Mouse (Mus musculus): ENCODE data around the gene Wdr45.
"Not testable (repeated sequence)": the region's sequence is repeated elsewhere in the genome, so short reads cannot be mapped to it uniquely, and the experiment has no call there.

Wdr45 gene

GRCm38 (mm10) chrX:7714135-7714899 lies at the start of gene Wdr45:
Wdr45 (plus strand) TSS chrX:7714333.
- peak; percentile 93 for DNase-seq

GRCm38 (mm10) chrX:7664791-7665190 lies 49.3 kb upstream of the Wdr45 start:
- DNase-seq = peak; percentile 64

DNA sequence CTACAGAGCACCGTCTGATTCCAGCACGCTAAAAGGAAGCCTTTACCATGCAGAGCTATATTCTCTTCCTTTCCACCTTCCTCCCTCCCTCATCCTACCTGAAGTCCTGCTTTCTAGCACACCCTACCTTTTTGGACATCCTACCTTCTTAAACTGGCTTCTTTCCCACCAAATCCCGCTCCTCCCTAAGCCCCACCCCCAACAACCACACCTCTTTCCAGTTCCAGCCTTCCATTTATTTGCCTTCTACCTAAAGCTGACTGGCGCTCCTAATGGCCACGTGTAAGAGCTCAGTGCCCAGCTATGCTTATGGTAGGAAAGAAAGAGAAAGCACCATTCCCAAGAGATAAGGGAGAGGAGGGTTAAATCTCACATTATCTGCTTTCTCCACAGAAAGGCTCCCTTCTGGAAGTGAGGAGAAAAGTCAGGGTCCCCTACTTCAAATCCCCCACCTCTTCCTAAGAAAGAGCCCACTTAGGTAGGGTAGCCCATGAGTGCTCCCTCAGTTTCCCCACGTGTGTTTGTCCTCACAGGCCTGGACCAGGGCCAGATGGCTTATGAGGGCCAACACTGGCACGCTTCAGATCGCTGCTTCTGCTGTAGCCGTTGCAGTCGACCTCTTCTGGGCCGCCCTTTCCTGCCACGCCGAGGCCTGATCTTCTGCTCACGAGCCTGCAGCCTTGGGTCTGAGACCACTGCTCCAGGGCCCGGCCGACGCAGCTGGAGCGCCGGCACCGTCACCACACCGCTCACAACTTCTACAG lies 48.2 kb upstream of the Wdr45 start:
- DNase-seq = no peak

DNA sequence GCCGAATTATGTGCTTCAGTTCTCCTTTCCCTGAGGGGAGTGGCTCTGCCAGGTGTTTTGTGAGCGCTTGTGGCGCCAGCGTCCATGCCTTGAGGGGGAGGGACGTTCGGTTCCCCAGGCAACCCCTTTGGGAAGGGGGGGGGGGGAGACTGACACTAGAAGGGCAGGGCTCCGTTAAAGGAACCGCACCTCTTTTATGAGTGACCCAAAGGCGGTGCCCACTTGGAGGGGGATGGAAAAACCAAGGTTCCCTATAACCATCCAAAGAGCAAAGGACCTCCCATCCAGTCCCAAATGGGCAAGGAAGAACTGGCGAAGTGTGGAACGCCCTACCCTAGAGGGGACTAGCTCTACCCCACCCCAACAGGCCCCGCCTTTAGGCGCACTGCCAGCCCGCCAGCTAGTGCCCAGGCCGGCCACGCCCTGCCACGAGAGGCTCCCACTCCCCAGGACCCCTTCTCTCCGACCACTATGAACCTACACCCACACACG lies 43.7 kb upstream of the Wdr45 start:
- no peak for DNase-seq

DNA sequence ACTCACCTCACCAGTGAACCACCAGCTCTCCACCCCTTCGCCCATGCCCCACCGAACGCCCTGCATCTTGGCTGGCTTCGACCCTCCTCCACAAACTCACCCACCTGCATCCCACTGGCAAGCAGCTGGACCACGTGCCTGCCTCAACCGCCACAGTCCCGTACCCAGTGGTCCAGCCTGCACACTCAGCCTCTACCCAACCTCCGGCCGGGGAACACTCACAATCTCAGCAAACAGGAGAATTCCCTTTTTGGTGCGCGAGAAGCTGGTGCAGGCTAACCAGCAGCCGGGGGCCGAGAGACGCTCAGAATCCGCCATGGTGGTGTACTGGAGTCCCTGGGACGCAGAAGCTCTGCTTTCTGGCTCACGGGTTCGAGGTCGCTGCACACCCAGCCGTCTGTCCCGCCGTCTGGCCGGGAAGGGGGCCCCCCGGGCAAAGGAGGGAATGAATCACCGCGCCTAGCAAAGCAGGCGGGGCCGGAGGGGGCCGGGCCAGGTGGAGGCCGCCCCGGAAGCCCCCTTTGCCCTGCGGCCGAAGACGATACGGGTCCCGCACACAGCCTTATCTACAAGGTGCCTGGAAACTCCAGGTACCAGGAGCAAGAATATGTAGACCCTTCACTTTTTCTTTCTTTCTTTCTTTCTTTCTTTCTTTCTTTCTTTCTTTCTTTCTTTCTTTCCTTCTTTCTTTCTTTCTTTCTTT lies 43.1 kb upstream of the Wdr45 start, which contains the start of gene Plp2:
Plp2 (minus strand) TSS at position 470 of the 703 bp plus-strand sequence.
- no peak for DNase-seq

DNA sequence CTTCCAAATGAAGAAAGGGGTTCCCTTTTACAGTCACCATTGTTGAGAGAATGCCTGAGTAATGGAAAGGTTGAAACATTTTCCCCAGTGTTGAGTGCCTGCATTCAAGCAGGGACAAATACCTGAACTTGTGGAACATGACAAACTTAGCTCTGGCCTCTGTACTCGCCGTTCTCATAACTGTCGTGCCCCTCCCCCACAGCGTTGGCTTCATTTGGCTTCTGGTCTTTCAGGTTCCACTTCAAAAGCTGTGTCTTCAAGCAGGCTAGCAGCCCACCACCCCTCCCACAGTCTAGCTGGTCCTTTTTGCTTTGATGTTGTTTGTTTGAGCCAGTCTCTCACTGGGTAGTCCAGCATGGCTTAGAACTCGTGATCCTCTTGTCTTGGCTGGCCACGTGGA lies 41.4 kb upstream of the Wdr45 start:
- no peak for DNase-seq

DNA sequence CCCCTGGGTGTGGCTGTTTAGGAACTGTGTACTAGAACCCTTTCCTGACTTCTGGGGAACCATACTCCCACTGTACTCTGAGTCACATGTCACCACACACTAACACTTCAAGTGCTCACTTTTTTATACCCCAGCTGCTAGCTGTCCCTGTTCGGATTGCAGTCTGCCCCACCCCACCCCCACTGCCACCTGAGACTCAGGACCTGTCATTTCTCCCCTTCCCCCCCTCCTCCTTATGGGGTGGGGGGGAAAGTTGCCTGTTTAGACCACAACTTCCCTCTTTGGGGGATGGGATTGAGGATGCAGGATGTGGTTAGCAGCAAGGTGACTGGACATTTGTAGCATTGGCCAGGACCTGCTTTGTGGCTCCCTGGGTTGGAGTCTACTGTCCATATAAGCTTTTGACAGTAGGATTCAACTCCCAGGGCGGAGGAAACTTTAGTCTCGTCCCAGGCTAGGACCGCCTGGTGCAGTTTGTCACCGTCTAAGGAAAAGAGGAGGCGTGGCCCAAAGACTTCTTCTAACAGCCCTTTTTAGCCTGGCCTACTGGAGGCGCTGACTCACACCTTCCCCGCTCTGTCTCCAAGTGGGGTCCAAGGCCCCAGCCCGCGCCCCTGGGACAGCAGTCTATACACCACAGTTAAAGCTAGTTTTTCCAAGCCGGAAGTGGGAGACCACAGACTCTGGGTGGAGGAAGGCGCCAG lies 40.4 kb upstream of the Wdr45 start:
- DNase-seq = no peak

DNA sequence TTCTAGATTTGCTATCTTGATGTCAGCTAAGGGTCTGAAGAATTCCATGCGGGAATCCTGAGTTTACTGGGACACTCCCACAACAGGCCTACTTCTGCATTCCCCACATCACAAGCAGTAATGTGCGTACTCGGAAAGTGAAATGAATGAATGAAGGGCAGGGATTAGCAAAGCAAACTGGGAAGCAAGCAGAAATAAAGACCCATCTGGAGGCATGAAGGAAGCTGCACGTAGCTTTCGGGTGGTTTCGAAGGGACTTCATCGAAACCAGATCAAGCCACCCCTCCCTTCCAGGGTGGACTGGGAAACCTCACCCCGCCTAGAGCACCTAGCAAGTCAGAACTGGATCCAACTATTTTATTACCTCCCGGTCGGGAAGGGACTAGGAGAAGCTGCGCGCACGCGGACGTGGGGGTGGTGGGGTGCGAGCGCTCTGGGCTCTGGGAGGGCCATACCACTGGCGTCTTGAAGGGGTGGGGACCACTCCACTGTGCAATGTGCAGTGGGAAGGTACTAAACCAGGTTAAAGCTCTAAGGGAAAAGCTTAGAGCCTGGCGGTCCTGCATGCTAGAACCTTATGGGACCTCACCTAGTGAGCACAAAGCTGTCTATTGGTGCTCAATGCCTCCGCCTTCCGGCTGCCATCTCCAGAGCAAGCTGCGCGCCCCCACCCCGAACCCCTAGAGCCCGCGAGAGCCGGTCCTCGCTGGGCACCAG lies 39.7 kb upstream of the Wdr45 start:
- no peak for DNase-seq

- DNase-seq = no peak
These were observed 39.1 kb upstream of the Wdr45 start for GRCm38 (mm10) chrX:7675001-7675380.

DNA sequence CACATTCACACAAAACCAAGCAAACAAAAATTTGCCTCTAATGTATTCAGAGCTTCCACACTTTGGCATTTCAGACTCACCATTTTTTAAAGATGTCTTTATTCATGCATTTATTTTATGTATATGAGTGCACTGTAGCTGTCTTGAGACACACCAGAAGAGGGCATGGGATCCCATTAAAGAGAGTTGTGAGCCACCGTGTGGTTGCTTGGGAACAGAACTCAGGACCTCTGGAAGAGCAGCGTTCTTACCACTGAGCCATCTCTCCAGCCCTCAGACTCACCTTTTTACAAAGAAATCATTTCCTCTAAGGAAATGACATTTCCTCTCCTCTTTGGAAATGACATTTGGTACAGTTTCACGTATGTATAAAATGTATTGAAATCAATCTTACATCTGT lies 35.1 kb upstream of the Wdr45 start:
- DNase-seq = no peak

GRCm38 (mm10) chrX:7679405-7680056 lies 34.6 kb upstream of the Wdr45 start:
- DNase-seq = peak; percentile 88

GRCm38 (mm10) chrX:7680057-7680412 lies 34.1 kb upstream of the Wdr45 start:
- no peak for DNase-seq

DNA sequence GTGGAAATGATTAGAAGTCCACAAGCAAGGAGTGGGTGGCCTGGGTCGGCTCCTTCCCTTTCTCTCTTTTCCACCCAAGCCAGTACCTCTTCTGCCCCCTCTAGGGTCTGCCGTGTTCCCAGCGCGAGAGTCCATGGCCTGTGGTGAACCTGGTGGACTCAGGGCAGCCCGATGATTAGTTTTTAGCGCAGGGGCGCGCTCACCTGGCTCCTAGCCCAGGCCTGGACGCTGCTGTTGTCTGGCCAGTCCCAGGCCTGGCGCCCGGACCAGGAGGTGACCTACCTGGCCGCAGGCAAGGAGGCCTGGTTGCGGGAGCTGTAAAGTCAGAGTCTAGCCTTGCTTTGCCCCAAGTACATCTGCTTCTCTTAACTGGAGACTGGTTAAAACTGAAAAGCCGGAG lies 33.3 kb upstream of the Wdr45 start, which contains the start of gene Magix:
Magix (minus strand) TSS at position 388 of the 400 bp plus-strand sequence.
- peak; percentile 48 for DNase-seq

DNA sequence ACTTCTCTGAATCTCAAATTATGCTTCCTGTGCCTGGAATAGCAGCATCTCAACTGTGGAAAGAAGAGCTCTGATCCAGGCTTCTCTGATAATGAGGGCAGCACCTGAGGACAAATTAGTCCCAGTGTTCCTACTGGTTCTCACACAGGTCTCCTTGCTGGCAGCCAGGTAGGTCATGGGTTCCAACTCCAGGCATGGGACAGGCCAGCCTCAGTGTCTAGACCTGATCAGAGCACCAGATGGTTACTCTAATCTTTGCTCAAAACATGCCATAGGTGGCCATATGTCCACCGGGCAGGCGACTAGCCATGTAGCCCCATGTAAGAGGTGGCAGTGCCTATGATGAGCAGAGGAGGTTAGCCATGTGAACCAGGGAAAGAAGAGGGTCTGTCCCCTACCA lies 25.8 kb upstream of the Wdr45 start:
- DNase-seq = no peak

GRCm38 (mm10) chrX:7690486-7690885 lies 23.6 kb upstream of the Wdr45 start:
- no peak for DNase-seq

GRCm38 (mm10) chrX:7692862-7693261 lies 21.3 kb upstream of the Wdr45 start:
- DNase-seq = no peak

- no peak for DNase-seq
These were observed 17.6 kb upstream of the Wdr45 start for GRCm38 (mm10) chrX:7696520-7696919.

DNA sequence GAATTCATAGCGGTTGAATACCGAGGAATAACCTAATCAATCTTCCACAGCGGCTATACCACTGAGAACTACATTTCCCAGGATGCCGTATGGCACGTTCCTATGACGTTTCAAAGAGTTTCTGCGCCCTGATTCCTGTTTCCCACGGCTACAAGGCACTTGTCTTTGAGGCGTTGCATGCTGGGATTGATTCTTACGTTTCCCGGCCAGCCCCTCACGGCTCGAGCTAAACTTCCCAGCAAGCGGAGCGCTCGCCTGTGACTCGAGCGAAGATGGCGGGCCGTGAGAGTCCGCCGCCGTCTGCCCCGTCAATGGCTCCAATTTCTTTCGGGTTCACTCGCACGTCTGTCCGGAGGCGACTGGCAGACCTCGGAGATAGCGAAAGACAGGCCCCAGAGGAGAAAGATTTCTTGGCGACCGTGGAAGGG lies 17.2 kb upstream of the Wdr45 start, which contains the start of gene Gpkow:
Gpkow (plus strand) TSS at position 178 of the 428 bp plus-strand sequence.
- DNase-seq = peak; percentile 75

DNA sequence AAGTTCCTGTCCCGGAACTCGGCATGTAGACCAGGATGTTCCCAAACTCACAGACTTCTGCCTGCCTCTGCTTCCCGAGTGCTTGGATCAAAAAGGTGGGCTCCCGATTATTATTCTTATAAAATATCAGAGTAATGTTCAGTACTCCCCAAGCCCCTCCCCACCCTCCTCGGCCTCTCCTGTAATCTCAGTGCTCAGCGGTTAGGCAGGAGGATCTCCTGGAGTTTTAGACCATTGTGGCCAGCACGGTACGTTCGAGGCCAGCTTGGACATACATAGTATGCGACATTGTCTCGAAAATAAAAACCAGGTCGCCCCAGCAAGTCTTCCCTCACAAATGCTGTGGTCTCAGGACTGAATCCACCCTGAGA lies 384 bp upstream of the Wdr45 start:
- DNase-seq = not testable (repeated sequence)

DNA sequence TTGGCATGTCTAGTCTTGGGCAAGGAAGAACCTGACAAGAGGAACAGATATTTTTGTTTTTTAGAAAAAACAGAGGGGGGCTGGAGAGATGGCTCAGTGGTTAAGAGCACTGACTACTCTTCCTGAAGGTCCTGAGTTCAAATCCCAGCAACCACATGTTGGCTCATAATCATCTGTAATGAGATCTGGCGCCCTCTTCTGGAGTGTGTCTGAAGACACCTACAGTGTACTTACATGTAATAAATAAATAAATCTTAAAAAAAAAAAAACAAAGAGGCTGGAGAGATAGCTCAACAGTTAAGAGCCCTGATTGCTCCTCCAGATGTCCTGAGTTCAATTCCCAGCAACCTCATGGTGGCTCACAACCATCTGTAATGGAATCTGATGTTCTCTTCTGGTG lies 1.9 kb downstream of the Wdr45 start:
- DNase-seq = not testable (repeated sequence)

GRCm38 (mm10) chrX:7721514-7722281 lies 7.6 kb downstream of the Wdr45 start, which contains the start of gene Gm45208:
Gm45208 (plus strand) TSS chrX:7722245.
- DNase-seq = peak; percentile 58
